Mouse (Mus musculus) pancreas, adult 10 weeks (tissue): Measurements from ENCODE around the gene Pla2g5. TPM values are rescaled to one million over a fixed set of nuclear protein-coding genes. Genes with fewer than 3 reads are reported as not detected.

Experiments
- polyA plus RNA-seq: library from polyadenylated mRNA; stranded (reverse); fragments of 350-450 nt; fragmentation: Illumina TruSeq; extraction: RNeasy Lipid Tissue Mini Kit (QIAGEN cat#74804); gene quantifications from one replicate; pipeline ENCODE4 v1.2.3, GENCODE M21; 2015; ENCODE audit warnings: low read depth, low replicate concordance; ENCODE audit not compliant: insufficient read depth

Gene Pla2g5
- polyA plus RNA-seq: 0.79 TPM

GRCm38 (mm10) chr4:138863344-138863998 lies at the start of gene Pla2g5:
TSS of gene Pla2g5 (minus strand) at chr4:138863482.

DNA sequence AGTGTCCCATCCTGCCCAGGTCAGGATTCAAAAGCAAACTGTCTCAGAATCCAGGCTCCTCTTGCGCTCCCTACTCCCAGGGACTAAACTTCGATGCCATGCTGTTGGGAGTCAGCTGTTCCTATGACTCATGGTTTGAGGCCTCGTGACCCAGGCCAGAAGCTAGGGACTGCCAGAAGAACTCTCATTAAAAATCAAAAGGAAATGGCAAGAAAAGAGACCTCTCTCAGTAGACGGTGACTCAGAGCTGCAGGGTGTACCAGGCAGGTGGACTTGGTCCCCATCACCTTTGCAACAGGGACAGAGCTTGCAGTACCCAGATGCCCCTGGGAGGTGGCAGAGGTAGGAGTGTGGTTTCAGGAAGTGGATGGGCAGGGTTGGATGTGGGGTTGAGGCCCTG lies 14.4 kb upstream of the Pla2g5 start, which contains the start of gene Pla2g2e:
Gene Pla2g2e, plus strand, starts transcription at position 212 of the 400 bp plus-strand sequence.

GRCm38 (mm10) chr4:138873864-138874263 lies 10.6 kb upstream of the Pla2g5 start, which contains the start of gene Gm13030:
TSS of gene Gm13030 (minus strand) at chr4:138873964.

GRCm38 (mm10) chr4:138775435-138775834 lies 87.8 kb downstream of the Pla2g5 start, which contains the start of gene Pla2g2d:
TSS of gene Pla2g2d (plus strand) at chr4:138775735.

GRCm38 (mm10) chr4:138757416-138757815 lies 105.9 kb downstream of the Pla2g5 start, which contains the start of gene Pla2g2f:
TSS of gene Pla2g2f (minus strand) at chr4:138757626.

Other genes with a start within 250 kb of the Pla2g5 start
- gene Vwa5b1, start 227.6 kb downstream of the Pla2g5 start, polyA plus RNA-seq: 0.26 TPM
- not detected for gene Pla2g2c, start 138.7 kb downstream of the Pla2g5 start, polyA plus RNA-seq
- 1.4 TPM for gene Ubxn10, start 126.3 kb downstream of the Pla2g5 start, polyA plus RNA-seq
- 4.0 TPM for gene Pla2g2f, start 105.9 kb downstream of the Pla2g5 start, polyA plus RNA-seq
- 0.37 TPM for gene Pla2g2d, start 87.7 kb downstream of the Pla2g5 start, polyA plus RNA-seq
- not detected for gene Gm13030, start 10.5 kb upstream of the Pla2g5 start, polyA plus RNA-seq
- gene Pla2g2e, start 14.5 kb upstream of the Pla2g5 start, polyA plus RNA-seq: not detected
- gene Otud3, start 50.5 kb upstream of the Pla2g5 start, polyA plus RNA-seq: 7.3 TPM
- gene Rnf186, start 103.6 kb upstream of the Pla2g5 start, polyA plus RNA-seq: 1.1 TPM
- 2.5 TPM for gene Tmco4, start 109.4 kb upstream of the Pla2g5 start, polyA plus RNA-seq
- not detected for gene Htr6, start 212.1 kb upstream of the Pla2g5 start, polyA plus RNA-seq
- 49.0 TPM for gene Nbl1, start 229.5 kb upstream of the Pla2g5 start, polyA plus RNA-seq